Mouse (Mus musculus) adrenal gland, postnatal 14 days (tissue): ENCODE results near the gene Stpg3. TPM values are rescaled to one million over a fixed set of nuclear protein-coding genes. Genes with fewer than 3 reads are reported as not detected.

Source experiments
- DNase-seq: peaks from one replicate; pipeline ENCODE4 v3.0.0; 2021; ENCODE audit warnings: mixed read lengths
- total RNA-seq: library from RNA; stranded (reverse); gene quantifications from 2 replicates; pipeline ENCODE4 v1.2.3, GENCODE M21; 2021

Gene Stpg3
- total RNA-seq, 1 experiment from 2014 or later: not detected

- no peak for DNase-seq
Measured at GRCm38 (mm10) chr2:25236614-25237013, 22.2 kb upstream of the Stpg3 start, which contains the start of gene Rnf224. Gene Rnf224, minus strand, starts transcription at chr2:25236787.

- DNase-seq: no peak
Measured at GRCm38 (mm10) chr2:25234551-25235220, 20.2 kb upstream of the Stpg3 start.

- no peak for DNase-seq
Measured at GRCm38 (mm10) chr2:25234050-25234449, 19.6 kb upstream of the Stpg3 start, which contains the start of gene Slc34a3. Gene Slc34a3, minus strand, starts transcription at chr2:25234364.

GRCm38 (mm10) chr2:25233421-25233820 is 19.0 kb upstream of the Stpg3 start:
- DNase-seq: no peak

- no peak for DNase-seq
Measured at GRCm38 (mm10) chr2:25231038-25231437, 16.6 kb upstream of the Stpg3 start.

GRCm38 (mm10) chr2:25230581-25230980 is 16.1 kb upstream of the Stpg3 start:
- no peak for DNase-seq

- DNase-seq: no peak
Measured at GRCm38 (mm10) chr2:25229582-25229981, 15.1 kb upstream of the Stpg3 start.

GRCm38 (mm10) chr2:25228995-25229530 is 14.6 kb upstream of the Stpg3 start:
- DNase-seq: no peak

GRCm38 (mm10) chr2:25228431-25228889 is 14.0 kb upstream of the Stpg3 start:
- peak; percentile 92 for DNase-seq

- no peak for DNase-seq
Measured at GRCm38 (mm10) chr2:25227406-25227805, 13.0 kb upstream of the Stpg3 start.

GRCm38 (mm10) chr2:25226864-25227263 is 12.4 kb upstream of the Stpg3 start:
- DNase-seq: no peak

GRCm38 (mm10) chr2:25225811-25226379 is 11.5 kb upstream of the Stpg3 start:
- no peak for DNase-seq

- DNase-seq: peak; percentile 98
Measured at GRCm38 (mm10) chr2:25224766-25225752, 10.6 kb upstream of the Stpg3 start.

GRCm38 (mm10) chr2:25224492-25224765 is 10.0 kb upstream of the Stpg3 start, which contains the start of gene Tubb4b:
Gene Tubb4b, minus strand, starts transcription at chr2:25224702.
- no peak for DNase-seq

GRCm38 (mm10) chr2:25223681-25224491 is 9.4 kb upstream of the Stpg3 start:
- DNase-seq: peak; percentile 95

- DNase-seq: no peak
Measured at GRCm38 (mm10) chr2:25221331-25221772, 6.9 kb upstream of the Stpg3 start.

GRCm38 (mm10) chr2:25218445-25218844 is 4.0 kb upstream of the Stpg3 start, which contains the start of gene Fam166a:
Gene Fam166a, plus strand, starts transcription at chr2:25218745.
- no peak for DNase-seq

GRCm38 (mm10) chr2:25217666-25218065 is 3.2 kb upstream of the Stpg3 start:
- DNase-seq: no peak

- no peak for DNase-seq
Measured at GRCm38 (mm10) chr2:25213266-25213865, 1.1 kb downstream of the Stpg3 start.

GRCm38 (mm10) chr2:25211121-25211670 is 3.2 kb downstream of the Stpg3 start, which contains the start of gene Nelfb:
Gene Nelfb, minus strand, starts transcription at chr2:25211489.
- DNase-seq: peak; percentile 96

- no peak for DNase-seq
Measured at GRCm38 (mm10) chr2:25210686-25211085, 3.8 kb downstream of the Stpg3 start.
